Comparison of ENCODE assay signal across 8 mouse cellular contexts in genomic region chr5:25099367-25100156, GRCm38 (mm10). TPM values are rescaled to one million over a fixed set of nuclear protein-coding genes. Genes with fewer than 3 reads are reported as not detected.
DNase-seq lines count a peak whose midpoint lies in the region.

No protein-coding gene starts in this region.

- H3K36me3 ChIP-seq in hindbrain, embryonic 10.5 days, result no peaks in the 10 kb centered on the region

- under 1% methylated on average over 45 of the region's 45 CpGs for WGBS in hindbrain, embryonic 10.5 days

- no peaks in the 10 kb centered on the region for H3K9me3 ChIP-seq in hindbrain, embryonic 10.5 days

- peak overlapping the region; percentile 61 for H3K4me3 ChIP-seq in hindbrain, embryonic 10.5 days

- peak; percentile 60 for DNase-seq in R1 (ENCODE audit: low read depth, low spot score)
- DNase-seq in cerebellum, adult 8-10 months, result peak; percentile 45
- peak; percentile 35 to 43 for DNase-seq in frontal cortex, postnatal 14 days (ENCODE audit: low spot score in 2 of 2)
- DNase-seq in hindbrain, embryonic 10.5 days (ENCODE audit: low spot score), result peak; percentile 56
- peak; percentile 63 to 77 for DNase-seq in layer of hippocampus, postnatal 10 days (ENCODE audit: low spot score in 2 of 2)
- DNase-seq in lung, postnatal 36 days, result peak; percentile 54
- peak; percentile 61 for DNase-seq in retina, postnatal 1 day
- no peak for DNase-seq in c-Kit-positive CD71-positive TER-119-positive erythroid progenitor cells, embryonic 14.5 days (ENCODE audit: low spot score)

- peaks cover 71% of the 10 kb centered on the region for H3K27me3 ChIP-seq in hindbrain, embryonic 10.5 days (ENCODE audit: insufficient read depth, poor library complexity, severe bottlenecking)

- H3K4me1 ChIP-seq in hindbrain, embryonic 10.5 days (replicated peaks), result peaks cover 22% of the 10 kb centered on the region

- H3K27ac ChIP-seq in hindbrain, embryonic 10.5 days, result peak overlapping the region; percentile 59

RNA-seq across cellular contexts. Expression of gene Prkag2, which starts 0.9 kb away (rescaled TPM):
- 43.7 and 46.3 TPM in 2 replicates for polyA plus RNA-seq in hindbrain, embryonic 10.5 days (2016; fragmentation: Nextera tagmentation; extraction: Ambion mirVana)
- total RNA-seq in layer of hippocampus, postnatal 10 days (2021), result 100 to 1,000 TPM; 143 to 147 TPM
